Mouse (Mus musculus) MEL (cell line): ENCODE results near the gene Yipf2. TPM values are rescaled to one million over a fixed set of nuclear protein-coding genes. Genes with fewer than 3 reads are reported as not detected.

Source experiments
- DNase-seq: peaks from one replicate; pipeline ENCODE4 v3.0.0; 2011; ENCODE audit warnings: low read depth, low spot score
- H3K27ac ChIP-seq: 2 replicates; pipeline ENCODE4 v1.5.1; 2012; ENCODE audit warnings: low read depth, mild to moderate bottlenecking, control low read depth, low read length, moderate library complexity; ENCODE audit not compliant: control insufficient read depth
- H3K27me3 ChIP-seq, 2 experiments: fragments of 150-350 bp in 1 of 2; sonication (generic) in 1 of 2; 2 replicates each; pipeline ENCODE4 v1.6.1; 2012; ENCODE audit warnings: low read length in 2 of 2, mild to moderate bottlenecking in 2 of 2, improper control_type of control experiment in 1 of 2, moderate library complexity in 1 of 2; ENCODE audit not compliant: insufficient read depth in 2 of 2, control insufficient read depth in 1 of 2
- H3K36me3 ChIP-seq, 2 experiments: 2 replicates each; pipeline ENCODE4 v1.6.1; 2012 to 2014; ENCODE audit warnings: low read length in 2 of 2, improper control_type of control experiment in 1 of 2, inconsistent platforms in 1 of 2, mild to moderate bottlenecking in 1 of 2; ENCODE audit not compliant: insufficient read depth in 2 of 2, control insufficient read depth in 1 of 2
- H3K4me1 ChIP-seq, 2 experiments: fragments of 150-350 bp in 1 of 2; sonication (generic) in 1 of 2; 2 replicates each; pipeline ENCODE4 v1.6.1; 2012; ENCODE audit warnings: low read length in 2 of 2, improper control_type of control experiment in 1 of 2, mild to moderate bottlenecking in 1 of 2; ENCODE audit not compliant: insufficient read depth in 2 of 2, control insufficient read depth in 1 of 2
- H3K4me3 ChIP-seq, 2 experiments: fragments of 150-350 bp in 1 of 2; sonication (generic) in 1 of 2; 2 replicates each; pipeline ENCODE4 v1.5.1; 2012; ENCODE audit warnings: low read depth in 2 of 2, low read length in 2 of 2, mild to moderate bottlenecking in 2 of 2, moderate library complexity in 2 of 2, control low read depth in 1 of 2, improper control_type of control experiment in 1 of 2; ENCODE audit not compliant: control insufficient read depth in 1 of 2, insufficient read depth in 1 of 2
- H3K79me2 ChIP-seq: 2 replicates; pipeline ENCODE4 v1.6.1; 2012; ENCODE audit warnings: mild to moderate bottlenecking, low read length, moderate library complexity; ENCODE audit not compliant: control insufficient read depth, poor library complexity, insufficient read depth
- H3K9ac ChIP-seq: 2 replicates; pipeline ENCODE4 v1.6.1; 2012; ENCODE audit warnings: low read depth, mild to moderate bottlenecking, control low read depth, low read length, moderate library complexity; ENCODE audit not compliant: control insufficient read depth, poor library complexity, severe bottlenecking
- H3K9me3 ChIP-seq: fragments of 150-350 bp; sonication (generic); replicated peaks from 2 replicates; pipeline ENCODE4 v1.6.1; 2012; ENCODE audit warnings: mild to moderate bottlenecking, low read length, improper control_type of control experiment, moderate library complexity; ENCODE audit not compliant: insufficient read depth
- BHLHE40 ChIP-seq: IDR thresholded peaks from 2 replicates; pipeline ENCODE4 v1.6.1; 2012; ENCODE audit warnings: low read depth, mild to moderate bottlenecking, inconsistent platforms, low read length, improper control_type of control experiment, borderline replicate concordance
- CHD2 ChIP-seq: IDR thresholded peaks from 2 replicates; pipeline ENCODE4 v1.6.1; 2011; ENCODE audit warnings: low read length, improper control_type of control experiment
- CTCF ChIP-seq, 3 experiments: IDR thresholded peaks in 2 of 3; conservative IDR thresholded peaks in 1 of 3; 2 replicates each; pipeline ENCODE4 v1.5.1; 2011 to 2012; ENCODE audit warnings: low read length in 3 of 3, low read depth in 2 of 3, mild to moderate bottlenecking in 2 of 3, improper control_type of control experiment in 1 of 3, inconsistent platforms in 1 of 3, mixed read lengths in 1 of 3, moderate library complexity in 1 of 3; ENCODE audit not compliant: control insufficient read depth in 1 of 3, insufficient read depth in 1 of 3, poor library complexity in 1 of 3, severe bottlenecking in 1 of 3
- E2F4 ChIP-seq: IDR thresholded peaks from 2 replicates; pipeline ENCODE4 v1.6.1; 2011; ENCODE audit warnings: low read depth, low read length, improper control_type of control experiment, borderline replicate concordance
- ELF1 ChIP-seq: IDR thresholded peaks from 2 replicates; pipeline ENCODE4 v1.6.1; 2014; ENCODE audit warnings: low read depth, mild to moderate bottlenecking, inconsistent platforms, low read length, improper control_type of control experiment, moderate library complexity
- EP300 ChIP-seq, 2 experiments: IDR thresholded peaks; 2 replicates each; pipeline ENCODE4 v1.6.1; 2011; ENCODE audit warnings: improper control_type of control experiment in 2 of 2, low read length in 2 of 2, low read depth in 1 of 2, mild to moderate bottlenecking in 1 of 2
- ETS1 ChIP-seq: IDR thresholded peaks from 2 replicates; pipeline ENCODE4 v1.6.1; 2012; ENCODE audit warnings: low read depth, mild to moderate bottlenecking, inconsistent platforms, low read length, improper control_type of control experiment, moderate library complexity
- GABPA ChIP-seq: IDR thresholded peaks from 2 replicates; pipeline ENCODE4 v1.6.1; 2012; ENCODE audit warnings: low read depth, mild to moderate bottlenecking, inconsistent platforms, low read length, improper control_type of control experiment, moderate library complexity
- GATA1 ChIP-seq: IDR thresholded peaks from 2 replicates; pipeline ENCODE4 v1.6.1; 2011; ENCODE audit warnings: low read depth, low read length, improper control_type of control experiment
- HCFC1 ChIP-seq: IDR thresholded peaks from 2 replicates; pipeline ENCODE4 v1.6.1; 2012; ENCODE audit warnings: low read depth, mild to moderate bottlenecking, inconsistent platforms, low read length, improper control_type of control experiment, moderate library complexity
- JUND ChIP-seq: IDR thresholded peaks from 2 replicates; pipeline ENCODE4 v1.6.1; 2011; ENCODE audit warnings: low read depth, mild to moderate bottlenecking, improper control_type of control experiment, low read length
- KAT2A ChIP-seq: conservative IDR thresholded peaks from 2 replicates; pipeline ENCODE4 v1.6.1; 2012; ENCODE audit warnings: low read depth, low read length, improper control_type of control experiment, inconsistent platforms
- MAFK ChIP-seq: IDR thresholded peaks from 2 replicates; pipeline ENCODE4 v1.6.1; 2011; ENCODE audit warnings: low read depth, mild to moderate bottlenecking, low read length, improper control_type of control experiment, borderline replicate concordance
- MAX ChIP-seq: IDR thresholded peaks from 2 replicates; pipeline ENCODE4 v1.6.1; 2011; ENCODE audit warnings: low read length, improper control_type of control experiment
- MAZ ChIP-seq: IDR thresholded peaks from 2 replicates; pipeline ENCODE4 v1.6.1; 2012; ENCODE audit warnings: low read depth, mild to moderate bottlenecking, inconsistent platforms, low read length, improper control_type of control experiment
- MEF2A ChIP-seq: IDR thresholded peaks from 2 replicates; pipeline ENCODE4 v1.6.1; 2014; ENCODE audit warnings: low read depth, mild to moderate bottlenecking, inconsistent platforms, low read length, improper control_type of control experiment; ENCODE audit not compliant: poor library complexity, insufficient replicate concordance, severe bottlenecking; ENCODE audit errors: extremely low read depth
- MXI1 ChIP-seq: IDR thresholded peaks from 2 replicates; pipeline ENCODE4 v1.6.1; 2011; ENCODE audit warnings: mild to moderate bottlenecking, low read depth, low read length, improper control_type of control experiment
- MYB ChIP-seq: IDR thresholded peaks from 2 replicates; pipeline ENCODE4 v1.6.1; 2011; ENCODE audit warnings: mild to moderate bottlenecking, low read depth, low read length, improper control_type of control experiment
- MYC ChIP-seq: IDR thresholded peaks from 2 replicates; pipeline ENCODE4 v1.6.1; 2011; ENCODE audit warnings: low read depth, mild to moderate bottlenecking, low read length, improper control_type of control experiment, moderate library complexity
- NELFE ChIP-seq: IDR thresholded peaks from 2 replicates; pipeline ENCODE4 v1.6.1; 2011; ENCODE audit warnings: low read depth, low read length, improper control_type of control experiment
- NRF1 ChIP-seq: IDR thresholded peaks from 2 replicates; pipeline ENCODE4 v1.6.1; 2014; ENCODE audit warnings: low read depth, mild to moderate bottlenecking, inconsistent platforms, low read length, improper control_type of control experiment, moderate library complexity; ENCODE audit not compliant: poor library complexity, insufficient read depth, severe bottlenecking
- POLR2A ChIP-seq, 2 experiments: IDR thresholded peaks; 2 replicates each; pipeline ENCODE4 v1.6.1; 2011 to 2012; ENCODE audit warnings: low read length in 2 of 2, mild to moderate bottlenecking in 2 of 2, control low read depth in 1 of 2, improper control_type of control experiment in 1 of 2, low read depth in 1 of 2, moderate library complexity in 1 of 2; ENCODE audit not compliant: control insufficient read depth in 1 of 2, insufficient read depth in 1 of 2, poor library complexity in 1 of 2
- POLR2AphosphoS2 ChIP-seq: IDR thresholded peaks from 2 replicates; pipeline ENCODE4 v1.6.1; 2011; ENCODE audit warnings: low read length, improper control_type of control experiment
- POLR2AphosphoS5 ChIP-seq: IDR thresholded peaks from 2 replicates; pipeline ENCODE4 v1.6.1; 2012; ENCODE audit warnings: low read depth, borderline replicate concordance, mild to moderate bottlenecking, inconsistent platforms, low read length, moderate library complexity, mixed read lengths
- RAD21 ChIP-seq: IDR thresholded peaks from 2 replicates; pipeline ENCODE4 v1.6.1; 2011; ENCODE audit warnings: mild to moderate bottlenecking, low read depth, low read length, improper control_type of control experiment
- RCOR1 ChIP-seq: IDR thresholded peaks from 2 replicates; pipeline ENCODE4 v1.6.1; 2012; ENCODE audit warnings: low read depth, mild to moderate bottlenecking, inconsistent platforms, low read length, improper control_type of control experiment
- SMC3 ChIP-seq: IDR thresholded peaks from 2 replicates; pipeline ENCODE4 v1.6.1; 2011; ENCODE audit warnings: low read depth, low read length, improper control_type of control experiment
- TAL1 ChIP-seq: IDR thresholded peaks from 2 replicates; pipeline ENCODE4 v1.6.1; 2012; ENCODE audit warnings: mild to moderate bottlenecking, inconsistent platforms, low read length, moderate library complexity, mixed read lengths
- TBP ChIP-seq: IDR thresholded peaks from 2 replicates; pipeline ENCODE4 v1.8.0; 2011; ENCODE audit warnings: low read depth, low read length, improper control_type of control experiment
- TCF12 ChIP-seq: IDR thresholded peaks from 2 replicates; pipeline ENCODE4 v1.6.1; 2014; ENCODE audit warnings: low read depth, mild to moderate bottlenecking, inconsistent platforms, low read length, improper control_type of control experiment, moderate library complexity
- UBTF ChIP-seq: IDR thresholded peaks from 2 replicates; pipeline ENCODE4 v1.6.1; 2012; ENCODE audit warnings: low read depth, mild to moderate bottlenecking, inconsistent platforms, low read length, improper control_type of control experiment, moderate library complexity, borderline replicate concordance; ENCODE audit not compliant: insufficient read depth
- USF1 ChIP-seq: IDR thresholded peaks from 2 replicates; pipeline ENCODE4 v1.6.1; 2014; ENCODE audit warnings: low read depth, mild to moderate bottlenecking, inconsistent platforms, low read length, improper control_type of control experiment, moderate library complexity
- USF2 ChIP-seq, 2 experiments: IDR thresholded peaks; 2 replicates each; pipeline ENCODE4 v1.6.1; 2011 to 2012; ENCODE audit warnings: improper control_type of control experiment in 2 of 2, low read length in 2 of 2, borderline replicate concordance in 1 of 2, inconsistent platforms in 1 of 2, low read depth in 1 of 2, mild to moderate bottlenecking in 1 of 2; ENCODE audit not compliant: insufficient read depth in 1 of 2
- ZC3H11A ChIP-seq: IDR thresholded peaks from 2 replicates; pipeline ENCODE4 v1.6.1; 2012; ENCODE audit warnings: low read depth, mild to moderate bottlenecking, inconsistent platforms, low read length, improper control_type of control experiment
- ZKSCAN1 ChIP-seq: IDR thresholded peaks from 2 replicates; pipeline ENCODE4 v1.6.1; 2012; ENCODE audit warnings: low read depth, mild to moderate bottlenecking, inconsistent platforms, low read length, improper control_type of control experiment, moderate library complexity
- ZMIZ1 ChIP-seq: IDR thresholded peaks from 2 replicates; pipeline ENCODE4 v1.6.1; 2012; ENCODE audit warnings: low read depth, mild to moderate bottlenecking, inconsistent platforms, low read length, improper control_type of control experiment, moderate library complexity
- ZNF384 ChIP-seq: IDR thresholded peaks from 2 replicates; pipeline ENCODE4 v1.6.1; 2012; ENCODE audit warnings: low read depth, mild to moderate bottlenecking, inconsistent platforms, low read length, improper control_type of control experiment
- polyA plus RNA-seq, 2 experiments: library from polyadenylated mRNA; stranded (reverse) in 1 of 2; unstranded in 1 of 2; fragments of >175 nt in 1 of 2; fragments of >200 nt in 1 of 2; gene quantifications; 2 replicates each; pipeline versions ENCODE4 v1.2.1 to v1.2.4; 2012; ENCODE audit warnings: low replicate concordance in 2 of 2, low read depth in 1 of 2; ENCODE audit not compliant: insufficient read length in 2 of 2, insufficient read depth in 1 of 2, missing spikeins in 1 of 2
- total RNA-seq: library from RNA; depleted of rRNA; stranded (reverse); fragments of 300-350 nt; gene quantifications from 2 replicates; pipeline ENCODE4 v1.2.3, GENCODE M21; 2012

Yipf2 gene
- total and polyA plus RNA-seq, 3 experiments = 22.8 to 84.9 TPM; not detected in 1

GRCm38 (mm10) chr9:21606648-21607047 lies 14.0 kb upstream of the Yipf2 start:
- no peaks in the 10 kb centered on the region for H3K79me2 ChIP-seq
- DNase-seq = peak; percentile 69
- peaks cover 5 to 10% of the 10 kb centered on the region in 2 experiments; a peak in 3 of 4 replicates for H3K4me1 ChIP-seq
- 0 out of 4 replicates have a peak, but pooled peaks cover 0 to 2% of the 10 kb centered on the region in 2 experiments for H3K36me3 ChIP-seq
- H3K4me3 ChIP-seq = no peak overlapping the region
- no peak overlapping the region for H3K27ac ChIP-seq
- no peaks in the 10 kb centered on the region for H3K27me3 ChIP-seq
- H3K9me3 ChIP-seq = no peaks in the 10 kb centered on the region
- H3K9ac ChIP-seq = no peak overlapping the region
- no peak for TF ChIP-seq CHD2
- no peak for TF ChIP-seq MYB
- TF ChIP-seq MYC = peak; percentile 53; the same call in 1 of the 2 replicates
- peak; percentile 59; the same call in 1 of the 2 replicates for TF ChIP-seq MAX
- no peak for TF ChIP-seq RCOR1
- TF ChIP-seq ZKSCAN1 = 0 out of 2 replicates have a peak, but pooled peaks have one; percentile 29
- peak; percentile 44 for TF ChIP-seq ZNF384
- no peak for TF ChIP-seq E2F4
- TF ChIP-seq RAD21 = no peak
- no peak for TF ChIP-seq NRF1
- TF ChIP-seq USF2 (IDR thresholded peaks at IDR 0.05; ENCODE audit: borderline replicate concordance in 1 of 2, insufficient read depth in 1 of 2, low read depth in 1 of 2, low read length in 2 of 2) = no peak; a peak in 1 of 4 replicates
- TF ChIP-seq GABPA = no peak
- TF ChIP-seq TBP = 0 out of 2 replicates have a peak, but pooled peaks have one; percentile 23
- peak; percentile 87 for TF ChIP-seq MAZ
- TF ChIP-seq KAT2A = no peak
- TF ChIP-seq MXI1 = no peak
- TF ChIP-seq ZMIZ1 = no peak
- TF ChIP-seq MEF2A = no peak
- no peak for TF ChIP-seq NELFE
- no peak for TF ChIP-seq POLR2AphosphoS2
- TF ChIP-seq USF1 = no peak
- TF ChIP-seq POLR2AphosphoS5 = no peak
- 0 out of 2 replicates have a peak, but pooled peaks have one; percentile 5 for TF ChIP-seq TCF12
- TF ChIP-seq CTCF (IDR thresholded peaks at IDR 0.05 in 2 of 3, conservative IDR thresholded peaks at IDR 0.05 in 1 of 3; ENCODE audit: control insufficient read depth in 1 of 3, insufficient read depth in 1 of 3, low read depth in 2 of 3, low read length in 3 of 3, poor library complexity in 1 of 3, severe bottlenecking in 1 of 3) = no peak
- no peak for TF ChIP-seq TAL1
- TF ChIP-seq JUND = no peak
- peak; percentile 22 to 81; a peak in 3 of 4 replicates for TF ChIP-seq EP300 (IDR thresholded peaks at IDR 0.05; ENCODE audit: low read depth in 1 of 2, low read length in 2 of 2)
- no peak for TF ChIP-seq SMC3
- no peak for TF ChIP-seq ETS1
- no peak for TF ChIP-seq UBTF
- no peak for TF ChIP-seq GATA1
- TF ChIP-seq POLR2A (IDR thresholded peaks at IDR 0.05; ENCODE audit: control insufficient read depth in 1 of 2, insufficient read depth in 1 of 2, low read depth in 1 of 2, low read length in 2 of 2, poor library complexity in 1 of 2) = 0 out of 4 replicates have a peak, but pooled peaks of 1 of the 2 experiments have one; percentile 36
- 0 out of 2 replicates have a peak, but pooled peaks have one; percentile 42 for TF ChIP-seq MAFK
- peak; percentile 38; the same call in 1 of the 2 replicates for TF ChIP-seq HCFC1
- TF ChIP-seq ZC3H11A = no peak
- TF ChIP-seq BHLHE40 = no peak
- TF ChIP-seq ELF1 = 0 out of 2 replicates have a peak, but pooled peaks have one; percentile 23
